Mouse (Mus musculus): ENCODE results near the gene Nubp1.

GRCm38 (mm10) chr16:10365796-10366195 is 46.0 kb upstream of the Nubp1 start:
- TF ChIP-seq POLR2A (IDR thresholded peaks at IDR 0.05; ENCODE audit: insufficient read depth, low read depth, low read length) = no peak
- TF ChIP-seq CTCF (IDR thresholded peaks at IDR 0.05; ENCODE audit: insufficient read depth, low read depth, low read length) = no peak
